Mouse (Mus musculus) forebrain, embryonic 11.5 days (tissue): ENCODE data around the gene Lamp1. TPM values are rescaled to one million over a fixed set of nuclear protein-coding genes. Genes with fewer than 3 reads are reported as not detected.

Source experiments
- ATAC-seq: fragments of 200-750 bp; cut with Nextera tagmentation; replicated peaks from 2 replicates; pipeline ENCODE4 v1.8.0; 2017; ENCODE audit warnings: moderate TSS enrichment; ENCODE audit not compliant: low FRiP score
- DNase-seq: peaks from one replicate; pipeline ENCODE4 v3.0.0-alpha.2; 2017; ENCODE audit warnings: low spot score
- H3K27ac ChIP-seq: fragments of 300-500 bp; sonication (generic); 2 replicates; pipeline ENCODE4 v1.5.1; 2014; ENCODE audit warnings: low read depth, low read length
- H3K27me3 ChIP-seq: fragments of 300-500 bp; sonication (generic); 2 replicates; pipeline ENCODE4 v1.6.1; 2014; ENCODE audit warnings: mild to moderate bottlenecking, low read length, mixed read lengths; ENCODE audit not compliant: control insufficient read depth, insufficient read depth
- H3K36me3 ChIP-seq: fragments of 300-500 bp; sonication (generic); 2 replicates; pipeline ENCODE4 v1.6.1; 2014; ENCODE audit warnings: mild to moderate bottlenecking, low read length, moderate library complexity, mixed read lengths; ENCODE audit not compliant: control insufficient read depth, insufficient read depth
- H3K4me1 ChIP-seq: fragments of 300-500 bp; sonication (generic); replicated peaks from 2 replicates; pipeline ENCODE4 v1.6.1; 2014; ENCODE audit warnings: low read length, mixed read lengths; ENCODE audit not compliant: control insufficient read depth, insufficient read depth
- H3K4me2 ChIP-seq: fragments of 300-500 bp; sonication (generic); 2 replicates; pipeline ENCODE4 v1.6.1; 2014; ENCODE audit warnings: low read depth, mild to moderate bottlenecking, low read length, moderate library complexity, mixed read lengths; ENCODE audit not compliant: severe bottlenecking
- H3K4me3 ChIP-seq: fragments of 300-500 bp; sonication (generic); 2 replicates; pipeline ENCODE4 v1.5.1; 2014; ENCODE audit warnings: low read depth, low read length
- H3K9ac ChIP-seq: fragments of 300-500 bp; sonication (generic); 2 replicates; pipeline ENCODE4 v1.6.1; 2014; ENCODE audit warnings: low read length
- H3K9me3 ChIP-seq: fragments of 300-500 bp; sonication (generic); 2 replicates; pipeline ENCODE4 v1.6.1; 2016; ENCODE audit warnings: low read length, mixed read lengths; ENCODE audit not compliant: control insufficient read depth
- WGBS: fragments of 180-500 bp; shearing (Covaris S2); extraction: QIAGEN DNeasy Blood & Tissue Kit; methylation state at CpG from one replicate; pipeline ENCODE4 v1.1.7; 2014; 5-methylcytosine and 5-hydroxymethylcytosine counted together
- polyA plus RNA-seq: library from polyadenylated mRNA; unstranded; fragments of >200 nt; fragmentation: Nextera tagmentation; extraction: Ambion mirVana; gene quantifications from 2 replicates; pipeline ENCODE4 v1.2.1, GENCODE M21; 2014

Lamp1 gene
- polyA plus RNA-seq, 1 experiment from 2014 or later = 240 TPM

DNA sequence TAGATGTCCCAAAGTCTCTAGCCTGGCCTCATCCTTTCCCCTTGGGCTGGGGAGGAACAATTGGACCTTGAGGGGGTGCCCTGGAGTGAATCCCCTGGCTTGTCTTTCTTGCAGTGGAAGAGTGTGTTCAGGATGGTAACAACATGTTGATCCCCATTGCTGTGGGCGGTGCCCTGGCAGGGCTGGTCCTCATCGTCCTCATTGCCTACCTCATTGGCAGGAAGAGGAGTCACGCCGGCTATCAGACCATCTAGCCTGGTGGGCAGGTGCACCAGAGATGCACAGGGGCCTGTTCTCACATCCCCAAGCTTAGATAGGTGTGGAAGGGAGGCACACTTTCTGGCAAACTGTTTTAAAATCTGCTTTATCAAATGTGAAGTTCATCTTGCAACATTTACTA lies 15.3 kb downstream of the Lamp1 start:
- peaks cover 6% of the 10 kb centered on the region for H3K36me3 ChIP-seq
- H3K27ac ChIP-seq = no peak overlapping the region
- no peak for DNase-seq
- H3K4me3 ChIP-seq = no peak overlapping the region
- no peaks in the 10 kb centered on the region for H3K27me3 ChIP-seq
- H3K4me2 ChIP-seq = no peak overlapping the region
- H3K9me3 ChIP-seq = no peaks in the 10 kb centered on the region
- no peak overlapping the region for H3K9ac ChIP-seq
- no peaks in the 10 kb centered on the region for H3K4me1 ChIP-seq
- WGBS = 91% methylated on average over 4 of the region's 4 CpGs
- no peak for ATAC-seq

DNA sequence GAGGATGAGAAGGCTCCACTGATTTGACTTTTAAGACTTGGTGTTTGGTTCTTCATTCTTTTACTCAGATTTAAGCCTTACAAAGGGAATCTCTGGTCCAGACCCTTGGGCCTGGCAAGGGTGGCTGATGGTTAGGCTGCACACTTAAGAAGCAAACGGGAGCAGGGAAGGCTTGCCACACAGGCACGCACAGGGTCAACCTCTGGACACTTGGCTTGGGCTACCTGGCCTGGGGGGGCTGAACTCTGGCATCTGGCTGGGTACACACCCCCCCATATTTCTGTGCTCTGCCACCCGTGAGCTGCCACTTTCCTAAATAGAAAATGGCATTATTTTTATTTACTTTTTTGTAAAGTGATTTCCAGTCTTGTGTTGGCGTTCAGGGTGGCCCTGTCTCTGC lies 15.8 kb downstream of the Lamp1 start:
- 92% methylated on average over 4 of the region's 4 CpGs for WGBS
- Histone ChIP-seq H3K9me3 (no peaks in the 10 kb centered on the region), H3K4me3 (no peak overlapping the region), H3K9ac (no peak overlapping the region), H3K4me1 (no peaks in the 10 kb centered on the region), H3K27me3 (no peaks in the 10 kb centered on the region), H3K36me3 (peaks cover 6% of the 10 kb centered on the region), H3K27ac (no peak overlapping the region), H3K4me2 (no peak overlapping the region)
- no peak for DNase-seq
- no peak for ATAC-seq

DNA sequence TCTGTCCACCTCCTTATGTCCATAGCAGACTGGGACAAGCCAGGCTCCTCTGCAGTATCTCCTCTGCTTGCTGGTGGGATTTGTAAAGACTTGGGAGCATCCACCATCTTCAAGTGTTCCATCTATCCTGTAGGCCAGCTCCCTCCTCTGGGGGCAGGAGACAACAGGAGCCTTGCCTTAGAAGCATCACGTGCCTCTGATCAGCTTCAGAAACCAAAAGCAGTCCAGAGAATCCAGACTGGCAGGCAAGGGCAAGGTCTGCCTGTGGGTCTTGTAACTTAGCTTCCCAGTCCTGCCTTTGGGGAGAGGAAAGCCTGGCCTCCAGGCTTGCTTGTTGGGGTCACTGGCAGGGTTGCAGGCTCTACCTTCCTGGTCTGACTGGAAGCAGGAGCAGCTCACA lies 16.7 kb downstream of the Lamp1 start:
- Histone ChIP-seq H3K9me3 (no peaks in the 10 kb centered on the region), H3K4me2 (no peak overlapping the region)

DNA sequence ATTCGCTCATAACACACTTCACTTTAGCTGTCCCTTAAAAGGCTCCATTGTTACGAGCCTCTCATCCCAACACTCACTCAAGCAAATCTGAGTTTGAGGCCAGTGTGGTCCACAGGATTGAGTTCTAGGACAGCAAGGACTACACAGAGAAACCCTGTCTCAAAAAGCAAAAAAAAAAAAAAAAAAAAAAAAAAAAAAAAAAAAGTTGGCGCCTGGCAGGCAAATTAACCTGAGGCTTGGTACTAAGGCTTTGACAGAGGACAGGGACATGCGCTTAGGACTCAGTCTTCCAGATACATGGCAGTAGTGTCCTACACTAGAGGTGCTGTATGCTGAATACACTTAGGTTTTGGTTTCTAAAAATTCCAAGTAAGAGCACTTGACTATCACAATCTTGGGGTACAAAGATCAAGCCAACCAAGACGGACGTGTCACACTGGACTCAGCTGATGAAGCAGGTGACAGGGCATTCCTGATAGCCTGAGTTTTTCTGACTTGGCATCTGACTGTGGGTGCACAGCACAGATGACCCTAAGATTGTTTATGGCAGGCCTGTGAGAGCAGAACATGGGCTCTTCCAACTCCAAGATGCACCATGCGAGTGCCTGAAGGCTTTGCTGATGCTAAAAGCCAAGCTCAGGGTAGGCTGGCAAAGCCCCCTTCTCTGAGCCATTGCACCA lies 18.4 kb downstream of the Lamp1 start:
- no peaks in the 10 kb centered on the region for H3K27me3 ChIP-seq
- no peak overlapping the region for H3K9ac ChIP-seq
- peaks cover 6% of the 10 kb centered on the region for H3K36me3 ChIP-seq
- ATAC-seq (no peak), DNase-seq (no peak)
- no peaks in the 10 kb centered on the region for H3K9me3 ChIP-seq
- WGBS = 94% methylated on average over 7 of the region's 7 CpGs
- H3K27ac ChIP-seq = no peak overlapping the region
- H3K4me1 ChIP-seq = no peaks in the 10 kb centered on the region
- H3K4me3 ChIP-seq = no peak overlapping the region
- H3K4me2 ChIP-seq = no peak overlapping the region

More for the DNA sequence above, 16.7 kb downstream of the Lamp1 start:
- DNase-seq (no peak), ATAC-seq (no peak)
- no peak overlapping the region for H3K9ac ChIP-seq
- no peaks in the 10 kb centered on the region for H3K27me3 ChIP-seq
- no peak overlapping the region for H3K4me3 ChIP-seq
- peaks cover 6% of the 10 kb centered on the region for H3K36me3 ChIP-seq
- H3K4me1 ChIP-seq = no peaks in the 10 kb centered on the region
- no peak overlapping the region for H3K27ac ChIP-seq
- WGBS = 75% methylated on average over 1 of the region's 1 CpGs

DNA sequence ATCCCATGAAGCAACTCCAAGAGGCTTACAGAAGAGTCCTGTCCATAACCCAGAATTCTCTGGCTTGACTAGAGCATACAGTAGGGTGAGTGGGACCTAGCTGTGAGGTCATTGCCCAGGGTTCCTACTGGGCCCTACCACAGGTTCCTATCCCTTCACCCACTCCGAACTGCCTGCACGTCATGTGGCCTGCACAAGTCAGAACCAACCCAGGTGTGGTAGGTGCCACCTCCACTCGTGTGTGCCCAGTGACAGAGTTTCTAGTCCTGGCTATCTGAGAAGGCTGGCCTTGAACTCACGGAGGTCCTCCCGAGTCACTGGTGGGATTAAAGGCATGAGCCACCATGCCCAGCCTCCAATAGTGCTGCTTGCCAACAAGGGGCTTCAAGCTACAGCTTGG lies 19.2 kb downstream of the Lamp1 start:
- WGBS = 88% methylated on average over 5 of the region's 5 CpGs
- no peak overlapping the region for H3K27ac ChIP-seq
- no peaks in the 10 kb centered on the region for H3K27me3 ChIP-seq
- no peaks in the 10 kb centered on the region for H3K9me3 ChIP-seq
- H3K36me3 ChIP-seq = peaks cover 6% of the 10 kb centered on the region
- no peaks in the 10 kb centered on the region for H3K4me1 ChIP-seq
- no peak for DNase-seq
- no peak overlapping the region for H3K4me3 ChIP-seq
- no peak for ATAC-seq
- no peak overlapping the region for H3K4me2 ChIP-seq
- H3K9ac ChIP-seq = no peak overlapping the region

DNA sequence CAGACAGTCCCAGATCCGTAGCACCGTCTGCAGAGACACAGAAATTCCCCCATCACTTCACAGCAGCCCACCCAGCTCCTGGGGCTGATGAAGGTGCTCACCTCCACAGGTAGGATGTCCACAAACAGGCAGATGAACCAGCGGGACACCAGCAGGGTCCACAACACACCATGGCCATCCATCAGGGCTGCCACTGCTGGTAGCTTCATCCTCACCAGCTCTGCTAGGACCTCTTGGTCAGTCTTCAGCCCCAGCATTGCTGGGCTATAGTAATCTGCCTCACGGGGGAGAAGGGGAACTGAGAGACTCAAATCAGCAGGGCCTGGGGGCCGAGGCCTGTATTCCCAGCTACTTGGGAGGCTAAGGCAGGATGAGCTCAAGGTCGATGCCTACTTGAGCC lies 20.5 kb downstream of the Lamp1 start:
- WGBS = 84% methylated on average over 6 of the region's 6 CpGs

DNA sequence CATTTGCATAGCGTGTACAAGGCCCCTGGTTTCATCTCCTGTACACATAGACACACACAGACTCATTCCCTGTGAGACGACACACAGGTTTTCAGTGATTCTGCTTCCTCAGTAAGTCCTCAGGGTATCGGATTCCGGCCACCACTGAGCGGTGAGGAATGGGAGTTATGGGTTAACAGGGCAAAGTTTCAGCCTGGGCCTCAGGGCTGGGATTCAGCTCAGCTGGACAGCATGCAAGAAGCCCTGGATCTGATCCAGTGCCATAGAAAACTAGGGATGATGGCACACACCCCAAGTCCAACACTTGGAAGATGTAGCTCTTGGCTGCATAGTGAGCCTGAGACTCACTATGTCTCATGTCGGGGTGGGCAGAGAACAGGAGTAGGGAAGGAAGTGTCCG lies 21.0 kb downstream of the Lamp1 start:
- Histone ChIP-seq H3K36me3 (peaks cover 3% of the 10 kb centered on the region), H3K9ac (no peak overlapping the region), H3K4me1 (no peaks in the 10 kb centered on the region), H3K4me2 (no peak overlapping the region), H3K9me3 (no peaks in the 10 kb centered on the region), H3K27me3 (no peaks in the 10 kb centered on the region), H3K27ac (no peak overlapping the region), H3K4me3 (no peak overlapping the region)
- no peak for DNase-seq
- WGBS = 83% methylated on average over 7 of the region's 7 CpGs
- ATAC-seq = no peak

More for the DNA sequence above, 20.5 kb downstream of the Lamp1 start:
- no peaks in the 10 kb centered on the region for H3K9me3 ChIP-seq
- H3K4me3 ChIP-seq = no peak overlapping the region
- no peak overlapping the region for H3K9ac ChIP-seq
- no peak for DNase-seq
- no peaks in the 10 kb centered on the region for H3K4me1 ChIP-seq
- H3K36me3 ChIP-seq = peaks cover 3% of the 10 kb centered on the region
- no peaks in the 10 kb centered on the region for H3K27me3 ChIP-seq
- ATAC-seq = no peak
- no peak overlapping the region for H3K4me2 ChIP-seq
- no peak overlapping the region for H3K27ac ChIP-seq

DNA sequence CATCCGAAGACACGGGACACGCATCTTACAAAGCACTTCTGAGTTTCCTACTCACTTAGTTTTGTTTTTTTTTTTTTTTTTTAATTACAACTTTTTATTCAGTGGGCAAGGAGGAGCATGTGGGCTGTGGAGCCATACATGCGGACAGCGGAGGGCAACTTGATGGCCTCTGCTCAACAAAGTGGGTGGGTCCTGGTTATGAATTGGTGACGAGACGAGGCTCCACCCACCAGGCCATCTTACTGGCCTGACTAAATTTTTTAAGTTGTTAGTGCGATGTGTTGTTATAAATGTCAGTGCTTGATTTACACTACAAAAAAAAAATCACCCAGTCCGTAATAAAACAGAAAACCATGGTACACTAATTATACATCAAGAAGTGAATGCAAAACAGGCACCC lies 21.4 kb downstream of the Lamp1 start:
- no peak overlapping the region for H3K4me2 ChIP-seq
- no peaks in the 10 kb centered on the region for H3K9me3 ChIP-seq
- H3K4me3 ChIP-seq = no peak overlapping the region
- no peak for DNase-seq
- peaks cover 3% of the 10 kb centered on the region for H3K36me3 ChIP-seq
- WGBS = 89% methylated on average over 9 of the region's 9 CpGs
- no peak for ATAC-seq
- no peak overlapping the region for H3K27ac ChIP-seq
- no peak overlapping the region for H3K9ac ChIP-seq
- no peaks in the 10 kb centered on the region for H3K27me3 ChIP-seq
- H3K4me1 ChIP-seq = no peaks in the 10 kb centered on the region

DNA sequence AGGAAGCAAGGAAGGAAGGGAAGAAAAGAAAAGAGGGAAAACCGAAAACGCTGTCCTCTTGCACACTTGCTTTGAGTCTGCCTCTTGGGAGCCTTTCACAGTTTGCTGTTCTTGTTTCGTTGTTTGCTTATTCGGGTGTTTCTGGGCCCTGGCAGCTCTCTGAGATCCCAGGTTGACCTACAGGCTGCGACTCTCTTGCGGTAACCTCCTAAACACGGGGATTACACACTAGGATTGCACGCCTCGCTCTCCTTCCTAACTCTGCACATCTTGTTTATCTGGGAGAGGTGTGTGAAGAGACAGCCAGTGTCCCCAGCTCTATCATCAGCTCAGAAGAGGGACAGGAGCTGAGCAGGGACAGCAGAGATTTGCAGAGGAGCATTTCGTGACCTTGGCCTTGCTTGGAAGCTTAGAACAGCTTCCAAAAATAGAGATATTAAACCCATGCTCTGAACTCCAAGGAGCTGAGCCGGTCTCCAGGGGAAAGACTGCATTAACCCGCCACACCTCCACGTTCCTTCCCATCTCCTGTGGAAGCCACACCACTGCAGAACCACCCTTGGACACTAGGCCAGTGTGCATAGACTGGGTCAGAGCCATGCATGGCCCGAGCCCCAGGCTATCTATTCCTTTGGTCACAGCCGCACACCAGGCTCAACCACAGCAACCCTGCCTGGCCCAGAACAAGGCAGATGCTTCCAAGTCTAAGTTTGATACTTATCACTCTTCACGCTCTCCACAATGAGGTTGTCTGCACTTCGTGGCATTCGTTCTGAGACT lies 22.1 kb downstream of the Lamp1 start:
- no peak overlapping the region for H3K4me3 ChIP-seq
- no peak overlapping the region for H3K9ac ChIP-seq
- ATAC-seq = no peak
- 81% methylated on average over 18 of the region's 18 CpGs for WGBS
- no peak overlapping the region for H3K27ac ChIP-seq
- no peaks in the 10 kb centered on the region for H3K4me1 ChIP-seq
- H3K27me3 ChIP-seq = no peaks in the 10 kb centered on the region
- peaks cover 3% of the 10 kb centered on the region for H3K36me3 ChIP-seq
- H3K4me2 ChIP-seq = no peak overlapping the region
- no peak for DNase-seq
- H3K9me3 ChIP-seq = no peaks in the 10 kb centered on the region
